ENCODE assay signal across 8 mouse cellular contexts in genomic region chr11:116131349-116132170, GRCm38 (mm10). TPM values are rescaled to one million over a fixed set of nuclear protein-coding genes. Genes with fewer than 3 reads are reported as not detected.
DNase-seq lines count a peak whose midpoint lies in the region; ATAC-seq and TF ChIP-seq lines count a peak whose summit lies in the region.

No protein-coding gene starts in this region.

- peak overlapping the region; percentile 54 for H3K4me3 ChIP-seq in layer of hippocampus, adult 2 months
- H3K4me3 ChIP-seq in embryonic facial prominence, embryonic 12.5 days = peak overlapping the region; percentile 57
- peak overlapping the region; percentile 71 for H3K4me3 ChIP-seq in intestine, embryonic 16.5 days (ENCODE audit: low read length)
- peak overlapping the region; percentile 50 for H3K4me3 ChIP-seq in neural tube, embryonic 13.5 days

- DNase-seq in layer of hippocampus, adult 2 months (ENCODE audit: low spot score in 2 of 2) = no peak
- no peak for DNase-seq in layer of hippocampus, postnatal 36 days
- no peak for DNase-seq in yolk sac, embryonic 10.5 days (ENCODE audit: low spot score)
- no peak for DNase-seq in thymus, postnatal 0 days (ENCODE audit: low spot score)
- no peak for DNase-seq in gastrocnemius, adult 18-20 months (ENCODE audit: low spot score)

- H3K27me3 ChIP-seq in embryonic facial prominence, embryonic 12.5 days = no peaks in the 10 kb centered on the region
- no peaks in the 10 kb centered on the region for H3K27me3 ChIP-seq in intestine, embryonic 16.5 days (replicated peaks; ENCODE audit: control insufficient read depth, insufficient read depth, low read length)
- no peaks in the 10 kb centered on the region for H3K27me3 ChIP-seq in neural tube, embryonic 13.5 days

- peak overlapping the region; percentile 70 for H3K9ac ChIP-seq in embryonic facial prominence, embryonic 12.5 days
- H3K9ac ChIP-seq in intestine, embryonic 16.5 days (ENCODE audit: low read depth, low read length) = peak overlapping the region; percentile 90
- H3K9ac ChIP-seq in neural tube, embryonic 13.5 days = peak overlapping the region; percentile 81

- H3K27ac ChIP-seq in layer of hippocampus, adult 2 months = peak overlapping the region; percentile 99
- H3K27ac ChIP-seq in embryonic facial prominence, embryonic 12.5 days = peak overlapping the region; percentile 89; the same call in 1 of the 2 replicates
- peak overlapping the region; percentile 97 for H3K27ac ChIP-seq in intestine, embryonic 16.5 days (ENCODE audit: low read length)
- peak overlapping the region; percentile 91 for H3K27ac ChIP-seq in neural tube, embryonic 13.5 days (replicated peaks)

- H3K9me3 ChIP-seq in embryonic facial prominence, embryonic 12.5 days = no peaks in the 10 kb centered on the region
- H3K9me3 ChIP-seq in intestine, embryonic 16.5 days (ENCODE audit: control insufficient read depth, low read length) = no peaks in the 10 kb centered on the region
- no peaks in the 10 kb centered on the region for H3K9me3 ChIP-seq in neural tube, embryonic 13.5 days

- no peak for ATAC-seq in embryonic facial prominence, embryonic 12.5 days (ENCODE audit: insufficient number of reproducible peaks, insufficient read depth, low FRiP score, low TSS enrichment)
- ATAC-seq in intestine, embryonic 16.5 days = peak; percentile 8
- no peak for ATAC-seq in neural tube, embryonic 13.5 days (ENCODE audit: low read depth)

- WGBS in embryonic facial prominence, embryonic 12.5 days = 81% methylated on average over 15 of the region's 15 CpGs
- 76% methylated on average over 15 of the region's 15 CpGs for WGBS in intestine, embryonic 16.5 days
- 84% methylated on average over 15 of the region's 15 CpGs for WGBS in neural tube, embryonic 13.5 days

- peaks cover 27% of the 10 kb centered on the region for H3K4me1 ChIP-seq in embryonic facial prominence, embryonic 12.5 days
- peaks cover 36% of the 10 kb centered on the region for H3K4me1 ChIP-seq in intestine, embryonic 16.5 days (ENCODE audit: control insufficient read depth, insufficient read depth, low read length)
- H3K4me1 ChIP-seq in neural tube, embryonic 13.5 days (replicated peaks) = peaks cover 41% of the 10 kb centered on the region

- peak overlapping the region; percentile 75 for H3K4me2 ChIP-seq in embryonic facial prominence, embryonic 12.5 days (replicated peaks)
- H3K4me2 ChIP-seq in intestine, embryonic 16.5 days (ENCODE audit: low read depth, low read length) = peak overlapping the region; percentile 89
- peak overlapping the region; percentile 61 for H3K4me2 ChIP-seq in neural tube, embryonic 13.5 days

- peaks cover 30% of the 10 kb centered on the region for H3K36me3 ChIP-seq in embryonic facial prominence, embryonic 12.5 days
- H3K36me3 ChIP-seq in intestine, embryonic 16.5 days (ENCODE audit: control insufficient read depth, insufficient read depth, low read length) = peaks cover 7% of the 10 kb centered on the region; the same call in 1 of the 2 replicates
- peaks cover 45% of the 10 kb centered on the region for H3K36me3 ChIP-seq in neural tube, embryonic 13.5 days

- no peak for TF ChIP-seq CTCF in layer of hippocampus, adult 2 months (conservative IDR thresholded peaks at IDR 0.05)

RNA-seq across cellular contexts. Expression of gene Trim65, which starts 0.6 kb away (rescaled TPM):
- 1 to 10 TPM; 6.9 to 7.7 TPM for total RNA-seq in layer of hippocampus, adult 2 months (2021)
- total RNA-seq in layer of hippocampus, postnatal 36 days (2021) = 1 to 10 TPM; 7.1 to 8.0 TPM
- polyA plus RNA-seq in embryonic facial prominence, embryonic 12.5 days (2016; fragmentation: Nextera tagmentation; extraction: Ambion mirVana) = 2.3 and 2.6 TPM in 2 replicates
- 7.7 and 9.3 TPM in 2 replicates for polyA plus RNA-seq in intestine, embryonic 16.5 days (2015; fragmentation: Nextera tagmentation; extraction: Ambion mirVana)
- 2.7 and 3.7 TPM in 2 replicates for polyA plus RNA-seq in neural tube, embryonic 13.5 days (2015; fragmentation: Nextera tagmentation; extraction: Ambion mirVana)
- 2.6 and 3.1 TPM in 2 replicates for polyA plus RNA-seq in thymus, postnatal 0 days (2015; fragmentation: Nextera tagmentation; extraction: Ambion mirVana)
- total RNA-seq in gastrocnemius, adult 18-20 months (2021) = 1 to 10 TPM; 4.2 to 4.6 TPM

RNA-seq across cellular contexts. Expression of gene Trim47, which starts 4.5 kb away (rescaled TPM):
- total RNA-seq in layer of hippocampus, adult 2 months (2021) = 1 to 10 TPM; 4.6 to 7.2 TPM
- total RNA-seq in layer of hippocampus, postnatal 36 days (2021) = 1 to 10 TPM; 4.4 to 4.6 TPM
- polyA plus RNA-seq in embryonic facial prominence, embryonic 12.5 days (2016; fragmentation: Nextera tagmentation; extraction: Ambion mirVana) = 6.9 and 9.1 TPM in 2 replicates
- 13.9 and 14.7 TPM in 2 replicates for polyA plus RNA-seq in intestine, embryonic 16.5 days (2015; fragmentation: Nextera tagmentation; extraction: Ambion mirVana)
- polyA plus RNA-seq in neural tube, embryonic 13.5 days (2015; fragmentation: Nextera tagmentation; extraction: Ambion mirVana) = 4.3 and 5.5 TPM in 2 replicates
- 10.8 and 10.9 TPM in 2 replicates for polyA plus RNA-seq in thymus, postnatal 0 days (2015; fragmentation: Nextera tagmentation; extraction: Ambion mirVana)
- 1 to 10 TPM; 8.1 to 9.6 TPM for total RNA-seq in gastrocnemius, adult 18-20 months (2021)

RNA-seq across cellular contexts. Expression of gene Mrpl38, which starts 7.1 kb away (rescaled TPM):
- 10 to 100 TPM; 64.6 to 66.8 TPM for total RNA-seq in layer of hippocampus, adult 2 months (2021)
- 10 to 100 TPM; 55.1 to 58.2 TPM for total RNA-seq in layer of hippocampus, postnatal 36 days (2021)
- polyA plus RNA-seq in embryonic facial prominence, embryonic 12.5 days (2016; fragmentation: Nextera tagmentation; extraction: Ambion mirVana) = 83.7 and 89.2 TPM in 2 replicates
- 104 and 110 TPM in 2 replicates for polyA plus RNA-seq in intestine, embryonic 16.5 days (2015; fragmentation: Nextera tagmentation; extraction: Ambion mirVana)
- polyA plus RNA-seq in neural tube, embryonic 13.5 days (2015; fragmentation: Nextera tagmentation; extraction: Ambion mirVana) = 69.1 and 78.3 TPM in 2 replicates
- polyA plus RNA-seq in thymus, postnatal 0 days (2015; fragmentation: Nextera tagmentation; extraction: Ambion mirVana) = 65.0 and 68.8 TPM in 2 replicates
- 10 to 100 TPM; 48.4 to 52.9 TPM for total RNA-seq in gastrocnemius, adult 18-20 months (2021)

RNA-seq across cellular contexts. Expression of gene Fbf1, which starts 36.4 kb away (rescaled TPM):
- 10 to 100 TPM; 91.6 to 96.4 TPM for total RNA-seq in layer of hippocampus, adult 2 months (2021)
- total RNA-seq in layer of hippocampus, postnatal 36 days (2021) = 10 to 100 TPM; 80.9 to 95.6 TPM
- polyA plus RNA-seq in embryonic facial prominence, embryonic 12.5 days (2016; fragmentation: Nextera tagmentation; extraction: Ambion mirVana) = 61.2 and 61.3 TPM in 2 replicates
- polyA plus RNA-seq in intestine, embryonic 16.5 days (2015; fragmentation: Nextera tagmentation; extraction: Ambion mirVana) = 15.4 and 16.9 TPM in 2 replicates
- polyA plus RNA-seq in neural tube, embryonic 13.5 days (2015; fragmentation: Nextera tagmentation; extraction: Ambion mirVana) = 52.5 and 58.5 TPM in 2 replicates
- polyA plus RNA-seq in thymus, postnatal 0 days (2015; fragmentation: Nextera tagmentation; extraction: Ambion mirVana) = 12.0 and 13.1 TPM in 2 replicates
- total RNA-seq in gastrocnemius, adult 18-20 months (2021) = 10 to 100 TPM in 1 of 2 experiments, 1 to 10 TPM in 1; 8.9 to 11.0 TPM

RNA-seq across cellular contexts. Expression of gene Wbp2, which starts 44.8 kb away (rescaled TPM):
- 100 to 1,000 TPM; 417 to 440 TPM for total RNA-seq in layer of hippocampus, adult 2 months (2021)
- 100 to 1,000 TPM; 402 to 404 TPM for total RNA-seq in layer of hippocampus, postnatal 36 days (2021)
- 44.9 and 48.3 TPM in 2 replicates for polyA plus RNA-seq in embryonic facial prominence, embryonic 12.5 days (2016; fragmentation: Nextera tagmentation; extraction: Ambion mirVana)
- 135 and 160 TPM in 2 replicates for polyA plus RNA-seq in intestine, embryonic 16.5 days (2015; fragmentation: Nextera tagmentation; extraction: Ambion mirVana)
- polyA plus RNA-seq in neural tube, embryonic 13.5 days (2015; fragmentation: Nextera tagmentation; extraction: Ambion mirVana) = 136 and 153 TPM in 2 replicates
- 75.1 and 97.4 TPM in 2 replicates for polyA plus RNA-seq in thymus, postnatal 0 days (2015; fragmentation: Nextera tagmentation; extraction: Ambion mirVana)
- total RNA-seq in gastrocnemius, adult 18-20 months (2021) = 10 to 100 TPM; 91.4 to 92.8 TPM
